Mouse (Mus musculus): Measurements from ENCODE around the gene Fuk. TPM values are rescaled to one million over a fixed set of nuclear protein-coding genes. Genes with fewer than 3 reads are reported as not detected.
"Not testable (repeated sequence)": the region's sequence is repeated elsewhere in the genome, so short reads cannot be mapped to it uniquely, and the experiment has no call there.

The Fuk gene
- total RNA-seq, 2 experiments from 2014 or later, result 4.1 to 4.7 TPM

DNA sequence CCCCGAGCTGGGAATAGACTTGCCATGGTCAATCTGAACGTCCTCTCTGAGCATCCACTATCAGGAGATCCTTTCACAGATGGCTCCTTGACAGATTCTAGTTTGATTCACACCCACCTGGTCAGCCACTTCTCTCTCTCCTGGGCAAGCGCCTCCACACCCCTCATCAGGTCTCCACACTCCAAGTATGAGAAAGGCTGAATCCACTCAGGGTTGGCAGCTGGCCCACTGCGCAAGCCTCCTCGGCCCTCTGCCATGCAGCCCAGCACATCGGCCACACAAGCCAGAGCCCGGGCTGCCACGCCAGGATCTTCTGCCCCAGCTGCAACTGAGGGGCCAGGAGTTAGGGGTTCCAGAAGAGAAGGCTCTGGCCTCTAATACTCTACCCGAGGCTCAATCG, 14.7 kb downstream of the Fuk start:
- DNase-seq, result no peak

GRCm38 (mm10) chr8:110886634-110887033, 15.7 kb downstream of the Fuk start:
- no peak for DNase-seq
- intact Hi-C loops (cut with DNase I), result no loop called here

More for the DNA sequence above, 14.7 kb downstream of the Fuk start:
- intact Hi-C loops (cut with DNase I), result no loop called here

- intact Hi-C loops (cut with DNase I), result no loop called here
- no peak for DNase-seq
These were observed 18.5 kb downstream of the Fuk start for GRCm38 (mm10) chr8:110883824-110884223.

GRCm38 (mm10) chr8:110881741-110882310, 20.5 kb downstream of the Fuk start:
- no peak for DNase-seq
- intact Hi-C loops (cut with DNase I), result no loop called here

DNA sequence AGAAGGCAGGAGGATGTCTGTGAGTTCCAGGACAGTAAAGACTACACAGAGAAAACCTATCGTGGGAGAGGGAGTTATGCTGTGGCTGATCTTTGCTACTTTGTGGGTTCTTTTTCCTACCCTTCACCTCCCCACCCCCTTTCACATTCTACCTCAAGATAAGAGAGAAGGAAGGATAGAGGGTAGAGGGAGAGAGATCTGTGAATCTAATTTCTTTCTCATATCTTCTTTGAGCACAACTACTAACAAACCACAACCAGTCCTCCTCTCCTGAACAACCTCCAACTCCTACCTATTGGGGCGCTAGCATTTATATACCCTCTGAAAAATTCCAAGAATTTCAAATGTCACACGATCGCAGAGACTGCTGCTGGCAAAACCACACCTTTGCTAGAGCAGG, 24.4 kb downstream of the Fuk start:
- intact Hi-C loops (cut with DNase I), result no loop called here
- DNase-seq, result no peak

- DNase-seq, result no peak
- intact Hi-C loops (cut with DNase I), result no loop called here
These were observed 31.8 kb downstream of the Fuk start for GRCm38 (mm10) chr8:110870501-110870900.

DNA sequence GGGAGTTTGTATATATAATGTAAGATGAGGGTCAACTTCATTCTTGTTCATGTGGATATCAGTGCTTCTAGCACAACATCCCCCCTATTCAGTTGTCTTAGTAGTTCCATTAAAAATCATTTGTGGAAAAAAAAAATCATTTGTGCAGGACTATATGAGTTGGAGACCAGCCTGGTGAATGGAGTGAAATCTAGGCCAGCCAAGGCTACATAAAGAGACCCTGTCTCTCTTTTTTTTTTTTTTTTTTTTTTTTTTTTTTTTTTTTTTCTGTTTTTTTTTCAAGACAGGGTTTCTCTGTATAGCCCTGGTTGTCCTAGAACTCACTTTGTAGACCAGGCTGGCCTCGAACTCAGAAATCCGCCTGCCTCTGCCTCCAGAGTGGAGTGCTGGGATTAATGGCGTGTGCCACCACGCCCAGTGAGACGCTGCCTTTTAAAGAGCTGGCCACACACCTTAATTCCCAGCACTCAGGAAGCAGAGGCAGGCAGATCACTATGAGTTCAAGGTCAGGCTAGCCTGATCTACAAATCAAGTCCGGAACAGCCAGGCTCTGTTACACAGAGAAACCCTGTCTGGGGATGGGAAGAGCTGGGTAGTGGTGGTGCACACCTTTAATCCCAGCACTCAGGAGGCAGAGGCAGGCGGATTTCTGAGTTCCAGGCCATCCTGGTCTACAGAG, 40.8 kb downstream of the Fuk start:
- intact Hi-C loops (cut with DNase I); DNase-seq: not testable (repeated sequence)

- DNase-seq, result no peak
- intact Hi-C loops (cut with DNase I), result no loop called here
These were observed 42.4 kb downstream of the Fuk start for GRCm38 (mm10) chr8:110859651-110860501.

- no peak for DNase-seq
- intact Hi-C loops (cut with DNase I), result no loop called here
These were observed 45.4 kb downstream of the Fuk start for GRCm38 (mm10) chr8:110856760-110857461.

GRCm38 (mm10) chr8:110856073-110856472, 46.2 kb downstream of the Fuk start:
- intact Hi-C loops (cut with DNase I); DNase-seq: not testable (repeated sequence)

- DNase-seq, result no peak
- intact Hi-C loops (cut with DNase I), result no loop called here
These were observed 51.1 kb downstream of the Fuk start for GRCm38 (mm10) chr8:110851186-110851585.

- intact Hi-C loops (cut with DNase I), result loop anchor here (5.0 kb wide), 1 partner anchor 244 kb away; the partner anchor contains the start of genes Clec18a and Pdpr
- no peak for DNase-seq
These were observed 54.4 kb downstream of the Fuk start for GRCm38 (mm10) chr8:110847645-110848495.

DNA sequence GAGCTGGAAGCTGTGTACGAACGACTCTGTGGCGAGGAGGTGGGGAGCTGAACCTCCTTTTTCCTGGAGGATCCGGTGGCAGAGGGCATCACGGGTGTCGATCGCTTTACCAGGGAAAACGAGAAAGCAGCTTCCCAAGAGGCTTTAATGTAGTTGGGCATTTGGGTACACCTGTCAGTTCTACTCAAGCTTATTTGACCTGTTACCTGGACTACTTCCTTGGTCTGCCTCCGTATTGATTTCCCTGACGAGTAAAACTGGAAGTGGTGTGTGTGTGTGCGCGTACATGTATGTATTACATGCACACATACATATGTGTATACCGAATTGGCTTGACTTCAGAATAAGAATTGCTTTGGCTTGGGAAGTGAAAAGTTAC, 55.1 kb downstream of the Fuk start:
- no peak for DNase-seq
- intact Hi-C loops (cut with DNase I), result loop anchor here (5.0 kb wide), 1 partner anchor 245 kb away; the partner anchor contains the start of genes Clec18a and Pdpr

DNA sequence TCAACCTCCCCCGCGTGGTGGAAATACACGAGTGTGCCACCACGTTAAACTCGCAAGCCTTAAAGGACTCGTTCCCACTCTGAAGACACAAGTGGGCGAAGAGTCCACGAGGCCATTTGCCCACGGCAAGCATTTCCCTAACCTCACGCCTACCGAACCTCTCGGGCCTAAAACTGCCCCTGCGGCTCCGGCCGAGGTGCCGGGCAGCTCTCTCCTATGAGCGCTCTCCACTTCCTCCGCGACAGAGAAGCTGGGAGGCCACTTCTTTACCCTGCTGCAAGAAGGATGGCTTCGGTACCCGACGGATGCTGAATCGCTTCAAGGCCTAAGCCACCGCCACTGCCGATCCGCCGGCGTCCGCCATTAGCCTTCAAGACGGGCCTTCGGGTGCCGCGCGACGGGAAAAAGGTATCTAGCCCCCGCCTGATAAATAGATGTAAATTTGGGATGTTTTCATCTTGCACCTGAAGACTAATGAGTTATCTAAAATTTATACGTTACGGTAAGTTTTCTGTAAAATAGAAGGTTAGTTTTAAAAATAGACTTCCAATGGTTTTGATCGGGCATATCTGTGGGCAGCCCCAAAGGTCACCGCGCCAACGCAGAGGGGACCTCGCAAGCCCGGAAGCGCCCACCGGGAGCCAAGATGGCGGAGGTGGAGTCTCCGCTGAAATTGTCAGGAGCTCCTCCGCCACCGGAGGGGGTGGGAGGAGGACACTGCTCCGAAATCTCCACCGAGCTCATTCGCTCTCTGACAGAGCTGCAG, 55.7 kb downstream of the Fuk start, which contains the start of the genes Cog4 and Sf3b3:
Gene Cog4, plus strand, starts transcription at position 196 of the 766 bp plus-strand sequence.
Gene Sf3b3, minus strand, starts transcription at position 383 of the 766 bp plus-strand sequence.
- intact Hi-C loops (cut with DNase I), result loop anchor here (5.0 kb wide), 1 partner anchor 246 kb away; the partner anchor contains the start of genes Clec18a and Pdpr
- peak; percentile 84 to 90 for DNase-seq

DNA sequence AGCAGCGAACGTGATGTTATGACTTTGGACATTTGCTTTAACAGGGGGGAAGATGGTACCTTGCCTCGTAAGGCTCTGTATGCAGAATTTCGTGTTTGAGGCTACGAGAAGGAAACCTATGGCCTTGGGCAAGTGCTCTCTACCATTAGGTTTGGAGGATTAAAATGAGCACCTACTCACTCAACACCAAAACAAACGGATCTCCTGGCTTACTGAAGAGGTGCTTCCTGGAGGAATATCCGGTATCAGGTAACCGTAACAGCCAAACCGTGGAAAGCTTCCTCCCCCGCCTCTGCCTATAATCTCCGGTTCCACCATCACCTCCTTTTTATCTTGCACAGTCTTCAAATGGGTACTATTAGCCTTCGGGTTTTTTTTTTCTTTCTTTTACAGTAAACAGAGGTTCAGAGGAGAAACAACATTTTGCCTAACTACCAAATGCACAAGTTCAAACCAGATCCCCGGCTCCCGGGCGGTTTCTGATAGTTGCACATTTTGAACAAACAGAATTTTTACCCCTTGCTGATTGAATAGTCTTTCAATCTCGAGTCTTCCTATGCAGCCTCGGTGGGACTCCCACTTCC, 56.4 kb downstream of the Fuk start:
- intact Hi-C loops (cut with DNase I), result loop anchor here (5.0 kb wide), 1 partner anchor 246 kb away; the partner anchor contains the start of genes Clec18a and Pdpr

DNA sequence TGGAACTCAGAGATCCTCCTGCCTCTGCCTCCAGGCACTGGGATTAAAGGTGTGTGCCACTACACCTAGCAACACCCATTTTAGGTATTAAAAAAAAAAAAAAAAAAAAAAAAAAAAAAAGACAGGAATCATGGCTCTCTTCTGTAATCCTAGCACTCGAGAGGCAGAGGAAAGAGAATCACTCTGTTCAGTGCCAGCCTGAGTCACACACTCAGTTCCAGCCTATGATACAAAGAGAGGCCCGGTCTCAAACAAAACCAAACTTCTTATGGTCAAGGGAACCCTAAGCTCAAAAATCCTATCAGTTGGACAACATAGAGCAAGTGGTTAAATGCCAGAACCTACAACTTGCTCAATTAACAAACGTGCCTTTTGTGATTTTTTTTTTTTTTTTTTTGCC, 57.3 kb downstream of the Fuk start:
- intact Hi-C loops (cut with DNase I), result loop anchor here (5.0 kb wide), 1 partner anchor 247 kb away; the partner anchor contains the start of genes Clec18a and Pdpr
- no peak for DNase-seq

More for the DNA sequence above, 56.4 kb downstream of the Fuk start:
- DNase-seq, result peak in 1 of 2 experiments; percentile 3

- DNase-seq, result no peak
- intact Hi-C loops (cut with DNase I), result loop anchor here (2.0 kb wide), 1 partner anchor 92 kb away; no protein-coding TSS in a partner anchor
These were observed 59.1 kb downstream of the Fuk start for GRCm38 (mm10) chr8:110843207-110843606.

- no peak for DNase-seq
- intact Hi-C loops (cut with DNase I), result loop anchor here (2.0 kb wide), 1 partner anchor 91 kb away; no protein-coding TSS in a partner anchor
These were observed 60.2 kb downstream of the Fuk start for GRCm38 (mm10) chr8:110842012-110842574.

Measured in heart, postnatal 36 days (tissue).